13 mouse cellular contexts compared by ENCODE assay signal in the genomic region with DNA sequence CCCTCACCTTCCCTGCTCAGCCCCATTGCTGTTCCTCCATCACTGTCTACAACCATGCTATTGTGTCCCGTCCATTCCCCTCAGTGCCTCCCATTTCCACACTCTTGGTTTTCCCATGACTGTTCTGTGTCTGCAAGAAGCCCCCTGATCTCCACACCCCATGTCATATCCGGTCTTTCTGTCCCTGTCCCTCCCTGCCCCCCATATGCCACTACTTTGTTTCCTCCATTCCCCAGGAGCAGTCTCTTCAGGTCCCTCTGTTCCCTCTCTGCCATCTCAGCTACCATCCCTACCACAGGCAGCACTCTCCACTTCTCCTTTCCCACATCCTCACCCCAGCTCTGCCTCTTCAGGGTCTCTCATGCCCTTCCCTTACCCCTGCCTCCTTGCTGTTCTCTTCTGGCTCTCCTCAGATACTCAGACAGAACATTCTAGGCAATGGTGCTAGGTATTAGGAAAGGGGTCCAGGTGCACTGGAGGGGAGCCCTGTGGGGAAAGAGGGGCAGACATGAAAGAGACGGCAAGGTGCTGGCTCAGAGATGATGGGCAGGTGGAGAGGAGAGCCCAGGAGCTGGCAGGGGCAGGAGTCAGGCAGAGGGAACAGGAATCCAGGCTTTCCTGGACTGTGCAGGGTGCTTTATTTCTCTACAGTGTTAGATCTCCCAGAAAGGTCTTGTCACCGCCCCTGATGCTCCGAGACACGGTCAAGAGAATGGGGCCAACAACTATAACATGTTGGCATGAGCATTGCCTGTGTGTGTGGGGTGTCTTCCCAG. TPM values are rescaled to one million over a fixed set of nuclear protein-coding genes. Genes with fewer than 3 reads are reported as not detected.
DNase-seq lines count a peak whose midpoint lies in the region; ATAC-seq lines count a peak whose summit lies in the region.
"Had no signal": no experiment of that assay in that cellular context is flagged by ENCODE, and none has a peak within 500 bp of the region (broad histone marks: within the 10 kb centered on the region; RNA-seq: fewer than 3 reads in every experiment).

No protein-coding gene starts in this region.

- peak overlapping the region; percentile 97 for H3K9ac ChIP-seq in midbrain, embryonic 14.5 days (replicated peaks; ENCODE audit: low read length)
- H3K9ac ChIP-seq: liver, postnatal 0 days had no signal

- H3K27ac ChIP-seq in embryonic facial prominence, embryonic 10.5 days (replicated peaks): no peak overlapping the region
- peak overlapping the region; percentile 31; the same call in 1 of the 2 replicates for H3K27ac ChIP-seq in hindbrain, embryonic 10.5 days
- H3K27ac ChIP-seq in midbrain, embryonic 14.5 days (replicated peaks; ENCODE audit: low read depth, low read length): peak overlapping the region; percentile 94

- H3K9me3 ChIP-seq in embryonic facial prominence, embryonic 10.5 days: no peaks in the 10 kb centered on the region
- no peaks in the 10 kb centered on the region for H3K9me3 ChIP-seq in hindbrain, embryonic 10.5 days
- no peaks in the 10 kb centered on the region for H3K9me3 ChIP-seq in midbrain, embryonic 14.5 days (ENCODE audit: control insufficient read depth, low read length)

- peaks cover 100% of the 10 kb centered on the region for H3K27me3 ChIP-seq in embryonic facial prominence, embryonic 10.5 days (replicated peaks; ENCODE audit: low read depth, poor library complexity, severe bottlenecking)
- H3K27me3 ChIP-seq in hindbrain, embryonic 10.5 days (ENCODE audit: insufficient read depth, poor library complexity, severe bottlenecking): peaks cover 99% of the 10 kb centered on the region
- H3K27me3 ChIP-seq in midbrain, embryonic 14.5 days (ENCODE audit: control insufficient read depth, insufficient read depth, low read length): no peaks in the 10 kb centered on the region

- DNase-seq in cerebellum, adult 9-11 months: peak; percentile 75
- no peak for DNase-seq in embryonic facial prominence, embryonic 10.5 days (ENCODE audit: low spot score)
- no peak for DNase-seq in hindbrain, embryonic 10.5 days (ENCODE audit: low spot score)
- no peak for DNase-seq in midbrain, embryonic 14.5 days
- no peak for DNase-seq in embryo, embryonic 10.5 days (ENCODE audit: low spot score)
- no peak for DNase-seq in gastrocnemius, postnatal 4 days (ENCODE audit: low spot score in 2 of 2)
- DNase-seq in lung, postnatal 14 days: no peak
- DNase-seq: liver, postnatal 0 days had no signal

- H3K4me2 ChIP-seq in midbrain, embryonic 14.5 days (ENCODE audit: low read length): peak overlapping the region; percentile 85
- H3K4me2 ChIP-seq: heart, embryonic 11.5 days had no signal

- no peak for ATAC-seq in midbrain, embryonic 14.5 days (ENCODE audit: low FRiP score, low TSS enrichment)
- ATAC-seq: liver, postnatal 0 days; Patski had no signal

- H3K4me1 ChIP-seq in embryonic facial prominence, embryonic 10.5 days: peaks cover 61% of the 10 kb centered on the region
- peaks cover 95% of the 10 kb centered on the region for H3K4me1 ChIP-seq in hindbrain, embryonic 10.5 days (replicated peaks)
- peaks cover 73% of the 10 kb centered on the region for H3K4me1 ChIP-seq in midbrain, embryonic 14.5 days (ENCODE audit: control insufficient read depth, insufficient read depth, low read length)

- WGBS in embryonic facial prominence, embryonic 10.5 days: 62% methylated on average over 6 of the region's 6 CpGs
- WGBS in hindbrain, embryonic 10.5 days: 64% methylated on average over 6 of the region's 6 CpGs
- 55% methylated on average over 6 of the region's 6 CpGs for WGBS in midbrain, embryonic 14.5 days

- H3K4me3 ChIP-seq in embryonic facial prominence, embryonic 10.5 days: peak overlapping the region; percentile 76
- peak overlapping the region; percentile 73 for H3K4me3 ChIP-seq in hindbrain, embryonic 10.5 days
- H3K4me3 ChIP-seq in midbrain, embryonic 14.5 days (replicated peaks; ENCODE audit: low read depth, low read length): peak overlapping the region; percentile 91

- no peaks in the 10 kb centered on the region for H3K36me3 ChIP-seq in embryonic facial prominence, embryonic 10.5 days (replicated peaks)
- H3K36me3 ChIP-seq in hindbrain, embryonic 10.5 days: peaks cover 3% of the 10 kb centered on the region
- peaks cover 6% of the 10 kb centered on the region for H3K36me3 ChIP-seq in midbrain, embryonic 14.5 days (ENCODE audit: control insufficient read depth, insufficient read depth, low read length)

RNA-seq across cellular contexts. Expression of a gene that starts 42.8 kb away (rescaled TPM):
- not detected in 2 replicates for polyA plus RNA-seq in embryonic facial prominence, embryonic 10.5 days (2016; fragmentation: Nextera tagmentation; extraction: Ambion mirVana)
- not detected in 2 replicates for polyA plus RNA-seq in hindbrain, embryonic 10.5 days (2016; fragmentation: Nextera tagmentation; extraction: Ambion mirVana)
- not detected in 2 replicates for polyA plus RNA-seq in midbrain, embryonic 14.5 days (2014; fragmentation: Nextera tagmentation; extraction: Ambion mirVana)
- total RNA-seq in gastrocnemius, postnatal 4 days (2021): not detected
- total RNA-seq: megakaryocyte-erythroid progenitor cell, adult 5-6 weeks had no signal
- polyA plus RNA-seq: heart, embryonic 11.5 days; intestine, embryonic 14.5 days; limb, embryonic 11.5 days; liver, postnatal 0 days; Patski had no signal
